Mouse (Mus musculus): ENCODE data around the gene Tdp2.
"Not testable (repeated sequence)": the region's sequence is repeated elsewhere in the genome, so short reads cannot be mapped to it uniquely, and the experiment has no call there.

Gene Tdp2

DNA sequence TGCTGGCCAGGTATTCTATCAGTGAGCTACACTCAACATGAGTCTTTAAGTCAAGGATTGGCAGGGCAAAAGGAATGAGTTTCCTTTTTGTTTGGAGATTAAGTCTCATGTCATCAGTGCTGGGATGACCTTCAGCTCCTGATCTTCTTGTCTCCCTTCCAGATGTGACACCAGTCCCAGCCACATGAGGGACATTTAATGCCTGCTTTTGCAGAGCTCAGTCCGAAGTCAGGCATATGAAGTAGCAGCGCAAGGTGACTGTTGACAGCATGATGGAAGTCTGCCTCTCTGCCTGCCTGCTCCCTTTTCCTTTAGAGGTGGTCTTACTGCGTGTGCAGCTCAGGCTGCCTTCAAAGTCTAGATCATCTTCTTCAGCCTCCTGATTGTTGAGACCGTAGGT lies 6.8 kb upstream of the Tdp2 start:
- DNase-seq (ENCODE audit: low spot score in 2 of 2), result no peak

DNA sequence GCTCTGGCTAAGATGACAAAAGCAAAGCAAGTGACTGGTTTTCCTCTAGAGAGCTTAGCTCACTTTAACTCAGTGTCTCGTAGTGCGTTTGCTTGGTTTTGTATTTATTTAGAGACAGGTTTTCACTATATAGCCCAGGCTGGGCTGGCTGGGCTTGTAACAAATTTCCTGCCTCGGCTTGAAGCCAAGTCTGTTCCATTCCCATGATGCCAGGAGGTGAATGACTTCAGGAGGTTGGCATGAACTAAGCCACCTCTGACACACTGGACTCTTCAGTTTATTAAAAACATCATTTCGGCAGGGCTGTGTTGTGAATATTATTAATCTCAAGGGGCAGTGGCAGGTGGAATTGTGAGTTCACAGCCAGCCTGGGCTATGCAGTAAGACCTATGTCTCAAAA lies 5.9 kb upstream of the Tdp2 start:
- DNase-seq (ENCODE audit: low spot score in 2 of 2), result no peak

DNA sequence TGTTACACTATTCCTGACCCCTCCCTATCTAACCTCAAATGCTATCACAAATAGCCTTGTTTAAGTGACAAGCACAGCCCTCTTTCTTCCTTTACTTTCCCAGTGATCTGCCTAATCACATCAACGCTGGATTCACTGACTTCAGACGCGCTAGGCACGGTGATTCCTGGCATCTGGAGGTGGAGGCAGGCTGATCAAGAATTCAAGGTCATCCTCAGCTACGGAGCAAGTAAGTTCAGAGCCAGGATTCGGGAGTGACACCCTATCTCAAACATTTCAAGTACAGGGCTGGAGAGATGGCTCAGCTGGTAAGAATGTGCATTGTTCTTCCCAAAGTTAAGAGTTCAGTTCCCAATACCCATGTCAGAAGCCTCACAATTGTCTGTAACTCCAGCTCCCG lies 5.4 kb upstream of the Tdp2 start:
- DNase-seq (ENCODE audit: low spot score in 2 of 2), result no peak

DNA sequence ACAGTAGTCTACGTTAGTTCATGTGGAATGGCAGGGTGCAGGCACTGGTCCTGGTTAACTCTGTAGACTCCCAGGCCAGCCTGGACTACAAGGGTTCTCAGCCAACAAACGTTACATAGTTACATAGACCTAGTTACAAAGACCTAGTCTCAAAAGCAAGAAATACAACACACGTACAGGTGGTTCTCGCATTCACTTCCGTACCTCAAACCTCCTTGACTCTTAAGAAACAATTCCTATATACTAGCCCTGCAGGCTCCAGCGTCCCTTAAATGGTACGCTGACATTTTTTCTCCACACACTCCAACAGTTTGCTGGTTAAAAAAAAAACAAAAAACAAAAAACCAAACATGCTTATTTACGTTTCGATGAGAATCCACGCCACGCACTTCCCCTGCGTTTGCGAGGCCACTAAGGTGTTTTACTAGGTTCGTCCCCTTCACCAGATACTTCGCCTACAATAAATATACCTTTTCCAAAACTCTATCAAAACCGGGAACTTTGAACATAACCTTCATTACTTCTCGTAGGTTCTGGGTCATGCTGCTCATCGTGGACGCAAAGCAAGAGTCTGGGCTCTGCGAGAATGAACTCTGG lies 625 bp upstream of the Tdp2 start:
- DNase-seq (ENCODE audit: low spot score in 2 of 2), result peak in 1 of 2 experiments; percentile 33

DNA sequence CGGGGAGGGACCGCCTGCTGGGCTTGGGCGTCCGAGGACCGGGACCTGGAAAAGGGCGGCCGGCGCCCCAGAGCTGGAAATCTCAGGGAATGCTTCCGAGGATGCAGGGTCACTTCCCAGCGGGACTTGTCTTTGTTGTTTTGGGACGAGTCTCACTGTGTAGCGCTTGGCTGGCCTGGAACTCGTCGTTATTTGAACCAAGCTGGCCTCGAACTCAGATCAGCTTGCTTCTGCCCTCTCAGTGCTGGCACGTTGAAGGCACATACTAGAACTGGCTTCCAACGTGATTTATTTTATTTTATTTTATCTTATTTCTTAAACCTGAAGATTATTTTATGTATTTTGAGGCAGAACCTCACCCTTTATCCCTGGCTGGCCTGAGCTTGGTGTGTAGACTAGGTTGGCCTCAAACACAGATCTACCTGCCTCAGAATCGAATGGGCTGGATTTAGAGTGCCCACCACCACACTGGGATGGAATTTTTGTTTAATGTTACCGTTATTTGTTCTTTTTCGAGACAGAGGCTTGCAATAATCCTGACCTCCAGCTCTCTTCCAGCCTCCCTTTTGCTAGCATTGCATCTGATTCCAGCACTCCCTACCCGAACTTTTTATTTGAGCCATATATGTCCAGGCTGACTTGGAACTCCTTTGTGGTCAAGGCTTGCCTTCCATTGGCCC lies 792 bp downstream of the Tdp2 start:
- DNase-seq (ENCODE audit: low spot score in 2 of 2), result no peak

DNA sequence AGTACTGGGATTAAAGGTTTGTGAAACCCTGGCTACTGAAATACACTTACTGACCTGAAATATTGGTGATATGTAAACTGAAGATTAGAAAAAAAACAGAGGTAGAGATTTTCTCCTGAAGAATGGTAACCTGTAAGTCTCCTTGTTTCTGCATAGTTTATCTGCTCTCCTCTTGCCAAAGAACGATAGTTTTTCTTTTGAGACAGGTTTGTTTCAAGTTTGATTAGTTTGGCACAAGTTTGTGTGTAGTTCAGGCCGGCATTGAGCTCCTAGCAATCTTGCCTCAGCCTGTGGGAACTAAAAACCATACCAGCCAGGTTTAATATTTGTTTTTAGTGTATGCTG lies 1.3 kb downstream of the Tdp2 start:
- DNase-seq (ENCODE audit: low spot score in 2 of 2), result no peak

DNA sequence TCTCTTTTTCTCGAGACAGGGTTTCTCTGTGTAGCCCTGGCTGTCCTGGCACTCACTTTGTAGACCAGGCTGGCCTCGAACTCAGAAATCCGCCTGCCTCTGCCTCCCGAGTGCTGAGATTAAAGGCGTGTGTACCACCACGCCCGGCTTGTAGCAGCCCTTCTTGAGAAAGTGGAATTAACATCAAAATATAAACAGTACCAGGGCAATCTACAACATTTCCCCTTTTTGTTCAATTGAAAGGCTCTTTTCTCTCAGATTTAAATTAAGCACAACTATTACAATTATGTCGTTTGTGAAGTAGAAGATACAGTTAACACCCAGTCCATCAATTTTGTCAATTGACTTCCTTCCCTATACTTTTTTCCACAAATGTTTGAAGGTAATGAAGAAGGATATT lies 6.3 kb downstream of the Tdp2 start:
- not testable (repeated sequence) for DNase-seq (ENCODE audit: low spot score in 2 of 2)

DNA sequence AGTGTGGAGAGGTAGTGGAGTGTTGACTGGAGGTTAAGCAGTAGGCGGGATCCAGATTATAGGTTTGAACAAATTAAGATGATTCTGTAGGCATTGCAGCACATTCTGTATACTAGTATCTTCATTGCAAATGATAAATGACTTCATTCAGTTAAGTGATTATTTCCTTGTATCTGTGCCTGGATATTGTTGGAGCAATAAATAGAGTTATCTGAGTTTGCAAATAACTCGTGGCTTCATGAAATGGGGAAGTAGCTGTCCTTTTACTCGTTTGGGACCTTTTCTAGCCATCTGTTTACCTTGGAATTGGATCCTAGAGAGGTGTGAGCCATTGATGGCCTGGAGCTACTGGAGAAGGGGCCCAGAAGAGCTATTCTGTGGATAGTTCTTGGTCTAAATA lies 8.4 kb downstream of the Tdp2 start:
- DNase-seq (ENCODE audit: low spot score in 2 of 2), result no peak

DNA sequence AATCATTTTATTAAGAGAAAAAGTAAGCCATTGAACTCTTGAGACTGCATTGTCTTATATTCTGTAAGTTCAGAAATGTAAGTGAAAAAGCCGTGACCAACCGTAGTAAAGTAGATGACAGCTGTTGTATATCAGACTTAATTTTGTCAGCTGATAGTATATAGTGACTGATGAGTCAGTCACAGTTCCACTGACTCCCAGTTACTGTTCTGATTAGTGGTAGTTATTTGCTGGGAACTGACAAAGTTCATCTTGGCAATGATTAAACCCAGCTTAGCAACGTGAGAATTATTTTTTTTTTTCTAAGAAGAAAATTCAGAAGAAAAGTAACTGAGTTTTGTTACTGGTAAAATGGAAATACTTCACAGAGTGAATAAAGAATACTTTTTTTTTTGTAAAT lies 10.2 kb downstream of the Tdp2 start:
- DNase-seq (ENCODE audit: low spot score in 2 of 2), result no peak

DNA sequence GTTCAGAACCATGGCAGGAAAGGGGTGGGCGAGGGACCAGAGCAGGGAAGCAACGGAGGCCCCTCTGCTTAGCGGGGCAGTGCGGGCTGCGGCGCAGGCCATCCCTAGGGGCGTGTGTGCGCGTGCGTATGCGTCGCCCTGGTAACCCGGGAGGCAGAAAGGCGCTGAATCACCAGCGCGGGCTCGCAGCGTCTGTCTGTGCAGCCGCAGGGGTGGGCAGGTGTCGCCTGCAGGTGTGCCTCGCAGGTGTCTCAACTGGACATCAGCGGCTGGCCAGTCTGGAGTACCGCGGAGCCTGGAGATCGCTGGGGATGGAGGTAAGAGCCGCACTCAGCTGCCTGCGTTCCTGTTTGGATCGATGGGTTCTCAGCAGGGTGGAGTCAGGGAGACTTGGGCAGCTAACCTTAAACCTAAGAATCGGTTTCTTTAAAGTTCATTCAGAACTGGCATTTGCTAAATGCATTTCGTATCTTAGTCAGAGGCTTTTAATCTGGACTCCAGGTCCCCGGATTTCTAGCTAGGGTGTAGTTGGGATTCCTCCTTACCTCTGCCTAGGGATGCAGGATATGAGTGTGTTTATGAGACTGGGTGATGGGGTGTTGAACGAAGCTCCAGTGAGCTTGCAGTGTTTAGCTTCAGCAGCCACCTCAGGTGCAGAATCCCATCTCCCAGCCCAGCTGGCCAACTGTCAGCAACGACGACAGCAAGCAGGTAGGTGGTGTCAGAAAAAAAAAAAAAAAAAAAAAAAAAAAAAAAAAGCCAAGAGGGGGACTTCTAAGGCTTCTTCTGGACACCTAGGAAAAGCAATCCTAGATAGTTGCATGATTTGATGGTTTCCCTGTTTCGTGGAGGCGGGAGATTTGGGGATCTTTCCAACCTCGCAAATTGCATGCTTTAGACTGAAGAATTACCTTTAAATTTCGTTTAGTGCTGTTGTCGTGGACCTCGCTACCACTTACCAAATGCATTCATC lies 13.8 kb downstream of the Tdp2 start, which contains the start of gene D130043K22Rik:
Gene D130043K22Rik (plus strand): TSS at position 153 of the 973 bp plus-strand sequence.
- DNase-seq (ENCODE audit: low spot score in 2 of 2), result peak; percentile 75 to 77

DNA sequence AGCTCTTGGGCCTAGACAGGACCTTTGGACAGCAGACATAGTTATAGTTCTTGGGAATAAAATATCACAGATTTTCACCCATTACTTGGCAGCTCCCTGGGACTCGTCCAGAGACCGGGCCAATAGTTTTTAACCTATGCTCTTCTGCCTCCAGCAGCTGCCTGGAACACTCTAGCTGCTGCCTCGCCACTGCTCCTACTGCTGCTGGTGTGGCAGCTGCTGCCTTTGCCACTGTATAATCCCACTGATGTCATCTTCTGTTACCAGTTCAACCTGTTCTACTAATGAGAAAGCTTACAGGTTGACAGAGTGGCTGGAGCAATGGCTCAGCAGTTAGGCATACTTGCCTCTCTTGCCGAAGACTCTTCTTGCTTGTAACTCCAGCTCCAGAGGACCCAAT lies 17.8 kb downstream of the Tdp2 start:
- DNase-seq (ENCODE audit: low spot score in 2 of 2), result no peak

DNA sequence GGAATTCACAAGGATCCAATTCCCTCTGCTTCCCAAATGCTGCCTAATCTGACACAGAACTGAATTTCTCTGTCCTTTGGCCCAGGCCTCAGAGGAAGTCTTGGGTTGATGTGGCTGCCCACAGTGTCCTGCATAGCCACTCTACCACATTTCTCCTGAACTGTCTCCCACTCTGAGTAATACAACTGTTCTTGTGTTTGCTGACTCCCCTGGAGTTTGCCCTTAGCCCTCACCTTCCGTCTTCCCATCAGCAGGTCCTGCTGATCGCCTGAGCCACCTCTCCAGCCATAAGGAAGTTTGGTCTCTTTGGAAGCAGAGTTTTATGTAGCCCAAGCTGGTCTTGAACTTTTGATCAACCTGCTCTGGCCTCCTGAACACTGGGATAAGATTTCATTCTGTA lies 20.5 kb downstream of the Tdp2 start:
- DNase-seq (ENCODE audit: low spot score in 2 of 2), result no peak

DNA sequence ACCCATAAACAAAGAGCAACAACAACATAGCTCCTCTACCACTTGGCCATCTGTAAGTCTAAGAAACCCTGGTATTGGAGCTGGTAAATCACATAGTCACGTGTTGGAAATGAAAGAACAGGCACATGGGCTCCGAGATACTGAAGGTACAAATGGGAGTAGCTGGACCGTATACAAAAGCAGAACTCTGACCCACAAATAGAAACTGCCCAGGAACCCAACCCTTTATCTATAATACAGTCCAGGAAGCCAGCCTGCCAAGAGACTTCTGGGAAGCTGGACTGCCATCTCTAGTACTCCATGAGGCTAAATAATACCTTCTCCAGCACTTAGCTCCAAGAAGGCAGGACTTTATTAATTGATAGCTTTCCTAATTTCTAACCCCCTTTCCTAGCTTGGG lies 21.1 kb downstream of the Tdp2 start:
- no peak for DNase-seq (ENCODE audit: low spot score in 2 of 2)

DNA sequence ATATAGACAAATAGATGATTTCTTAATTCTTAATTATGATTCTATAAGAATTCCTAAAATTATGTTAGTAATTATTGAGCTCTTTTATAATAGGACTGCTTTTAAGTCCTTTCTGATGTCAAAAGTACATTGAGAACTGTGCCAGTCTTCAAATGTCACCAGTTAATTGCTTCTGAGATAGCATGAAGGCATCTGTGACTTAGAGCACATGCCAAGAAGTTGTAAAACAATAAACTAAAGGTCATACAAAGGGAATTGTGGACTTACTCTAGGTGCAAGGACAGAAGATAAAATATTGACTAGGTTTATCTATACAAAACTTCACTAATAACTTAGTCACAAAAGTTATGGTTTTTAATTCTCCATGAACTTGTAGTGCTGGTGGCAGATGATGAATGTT lies 27.6 kb downstream of the Tdp2 start:
- DNase-seq (ENCODE audit: low spot score in 2 of 2), result no peak

DNA sequence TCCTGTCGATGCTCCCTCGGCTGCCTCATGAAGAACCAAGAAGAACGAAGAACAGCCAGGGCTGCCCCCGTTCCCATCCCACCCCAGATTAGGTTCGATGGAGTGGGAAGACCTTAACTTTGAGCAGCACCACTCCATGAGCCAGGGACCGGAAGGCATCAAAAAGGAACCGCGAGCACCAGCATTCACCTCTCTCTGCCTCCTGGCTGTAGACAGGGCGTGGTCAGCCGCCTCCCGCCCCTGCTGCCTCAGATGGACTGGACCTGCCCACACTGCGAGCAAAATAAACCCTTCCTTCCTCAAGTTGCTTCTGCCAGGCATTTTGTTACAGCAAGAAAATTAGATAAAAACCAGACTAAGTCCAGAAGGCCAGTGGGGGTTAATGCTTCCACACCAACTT lies 29.6 kb downstream of the Tdp2 start:
- no peak for DNase-seq (ENCODE audit: low spot score in 2 of 2)

DNA sequence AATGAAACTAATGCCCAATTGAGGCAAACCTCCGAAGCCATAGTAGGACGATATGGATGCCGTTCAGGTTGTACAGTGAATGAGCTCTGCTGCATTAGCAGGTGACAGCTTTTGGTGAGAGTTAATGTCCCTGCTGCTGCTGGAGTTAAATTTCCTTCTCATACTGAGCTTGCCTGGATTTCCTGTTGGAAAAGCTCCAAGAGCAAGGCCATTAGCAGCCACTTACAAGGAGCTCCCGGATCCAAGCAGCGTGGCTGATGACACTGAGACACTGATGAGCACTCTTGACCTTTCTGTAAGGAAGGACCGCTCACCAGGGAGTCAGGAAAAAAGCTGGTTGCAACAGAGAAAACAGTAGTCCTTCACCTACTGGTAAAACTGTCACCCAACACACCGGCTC lies 30.5 kb downstream of the Tdp2 start:
- DNase-seq (ENCODE audit: low spot score in 2 of 2), result no peak

DNA sequence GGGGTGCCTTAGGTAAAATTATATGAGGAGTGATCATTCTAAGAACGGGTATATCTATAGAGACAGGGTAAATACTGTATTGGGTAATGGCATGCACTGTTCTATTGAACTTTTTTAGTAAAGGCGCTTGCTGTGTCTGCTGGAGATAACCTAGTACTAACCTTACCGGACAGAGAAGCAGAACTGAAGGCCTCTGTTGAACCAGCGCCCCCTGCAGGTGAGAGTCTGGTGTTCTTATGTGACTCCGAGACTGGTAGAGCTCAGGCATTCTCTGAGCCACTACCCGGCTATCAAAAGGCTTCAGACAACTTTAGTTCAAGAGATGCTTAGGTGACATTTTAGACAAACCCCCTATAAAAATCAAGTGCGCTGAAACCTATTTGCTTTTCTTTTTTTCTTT lies 31.0 kb downstream of the Tdp2 start:
- peak in 1 of 2 experiments; percentile 48 for DNase-seq (ENCODE audit: low spot score in 2 of 2)

DNA sequence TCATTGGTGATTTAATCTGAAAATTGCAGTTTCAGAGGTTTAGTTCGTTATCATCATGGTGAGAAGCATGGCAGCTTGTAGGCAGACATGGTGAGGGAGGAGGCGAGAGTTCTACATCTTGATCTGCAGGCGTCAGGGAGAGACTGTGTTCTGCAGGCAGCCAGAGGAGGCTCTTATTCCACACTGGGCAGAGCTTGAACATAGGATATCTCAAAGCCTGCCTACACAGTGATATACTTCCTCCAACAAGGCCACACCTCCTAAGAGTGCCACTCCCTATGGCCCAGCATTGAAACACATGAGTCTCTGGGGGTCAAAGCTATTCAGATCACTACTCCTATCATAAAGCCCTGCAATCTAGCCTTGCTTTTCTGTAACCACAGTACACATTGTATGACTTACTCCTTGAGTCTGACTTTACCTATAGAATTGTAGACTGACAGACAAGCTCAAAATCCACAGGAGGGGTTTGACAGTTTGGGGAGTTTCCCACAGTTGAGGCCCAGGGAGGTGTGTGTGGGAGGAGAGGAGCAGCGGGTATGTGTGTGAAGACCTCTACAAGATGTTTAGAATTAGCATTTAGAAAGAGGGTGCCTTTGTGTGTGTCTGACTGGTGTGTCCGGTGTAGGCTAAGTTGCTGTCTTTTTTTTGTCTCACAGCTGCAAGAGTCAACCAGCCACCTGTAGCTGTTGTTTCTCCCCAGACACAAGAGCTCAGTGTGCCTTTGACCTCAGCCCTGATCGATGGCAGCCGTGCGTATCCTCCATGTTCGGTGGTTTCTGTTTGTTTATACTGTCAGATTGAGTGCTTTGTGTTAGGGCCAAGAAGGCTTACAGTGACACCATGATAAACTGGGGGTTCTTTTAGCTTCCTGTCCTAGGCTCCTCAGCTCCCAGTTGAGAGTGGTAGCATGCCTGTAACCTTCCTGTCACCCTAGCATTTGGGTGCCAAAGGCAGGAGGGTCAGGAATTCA lies 35.2 kb downstream of the Tdp2 start:
- no peak for DNase-seq (ENCODE audit: low spot score in 2 of 2)

DNA sequence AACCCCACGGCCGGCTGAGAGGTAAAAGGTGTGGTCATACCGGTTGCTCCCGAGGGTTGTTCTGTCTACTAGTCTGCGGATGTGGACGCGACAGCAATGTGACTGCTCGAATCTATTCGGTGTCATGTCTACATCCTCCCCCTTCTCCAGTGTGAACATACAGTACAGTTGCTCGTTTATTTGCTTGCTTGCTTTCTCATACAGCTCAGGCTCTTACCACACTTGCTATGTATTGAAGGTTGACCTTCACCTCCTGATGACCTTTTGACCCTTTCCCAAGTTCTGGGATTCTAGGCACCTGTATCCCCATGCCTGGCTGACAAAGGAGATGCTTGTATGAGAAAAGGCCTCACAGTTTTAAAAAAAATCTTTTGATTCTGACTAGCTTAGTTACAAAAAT lies 36.3 kb downstream of the Tdp2 start:
- no peak for DNase-seq (ENCODE audit: low spot score in 2 of 2)

DNA sequence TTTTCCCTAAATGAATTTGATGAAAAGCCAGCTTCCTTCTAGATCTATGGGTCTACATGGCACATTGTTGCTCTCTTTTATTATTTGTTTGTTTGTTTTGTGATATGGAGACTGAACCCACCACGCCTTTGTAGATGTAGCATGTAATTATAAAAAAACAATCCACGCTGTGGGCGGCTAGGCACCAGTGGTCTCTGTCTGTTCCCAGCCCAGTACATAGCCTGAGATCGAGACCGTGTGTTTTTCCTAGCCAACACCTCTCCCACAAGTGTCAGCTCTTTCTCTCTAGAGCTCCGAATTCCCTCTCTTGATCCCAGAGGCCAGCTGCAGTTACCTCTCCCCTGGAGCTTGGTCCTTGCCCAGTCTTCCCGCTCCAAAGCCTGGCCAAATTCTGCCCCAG lies 36.8 kb downstream of the Tdp2 start:
- DNase-seq (ENCODE audit: low spot score in 2 of 2), result no peak

DNA sequence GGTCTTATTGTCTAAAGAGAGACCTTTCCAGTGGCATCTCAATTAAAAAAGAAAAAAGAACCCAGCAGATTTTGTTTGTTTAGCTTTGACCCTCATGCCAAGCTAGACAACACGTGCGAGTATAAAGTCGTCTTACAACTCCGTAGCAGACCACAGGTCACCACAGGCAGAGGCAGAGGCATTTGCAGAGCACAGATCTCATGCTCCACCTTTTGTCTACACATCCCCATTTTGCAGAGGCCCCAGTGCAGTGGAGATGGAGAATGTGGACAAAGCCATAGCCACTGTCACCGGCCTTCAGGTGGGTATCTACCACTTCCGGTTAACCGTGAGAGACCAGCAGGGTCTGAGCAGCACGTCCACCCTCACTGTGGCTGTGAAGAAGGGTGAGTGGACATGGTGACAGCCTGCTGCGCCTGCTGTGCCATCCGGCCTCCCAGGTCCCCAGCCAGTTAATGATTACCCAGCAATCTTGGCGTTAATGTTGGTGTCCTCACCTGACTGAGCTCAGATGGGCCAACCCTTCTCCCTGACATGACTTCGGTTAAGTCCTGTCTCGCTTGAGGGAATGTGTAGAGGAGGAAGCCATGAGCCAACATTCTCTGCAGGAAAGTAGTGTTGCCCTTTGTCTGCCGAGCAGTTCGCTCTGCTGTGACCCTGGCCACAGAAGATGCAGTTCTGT lies 48.0 kb downstream of the Tdp2 start:
- no peak for DNase-seq (ENCODE audit: low spot score in 2 of 2)

Measured in right cerebral cortex, postnatal 10 days (tissue).